Mouse (Mus musculus) heart, adult 2 months (tissue): ENCODE measurements around the gene Cggbp1.

Experiments
- CTCF ChIP-seq: fragments of 200-600 bp; IDR thresholded peaks from 2 replicates; pipeline ENCODE4 v1.8.1; 2022; ENCODE audit warnings: antibody characterized with exemption, mild to moderate bottlenecking, moderate library complexity
- POLR2A ChIP-seq: fragments of 200-500 bp; IDR thresholded peaks from 2 replicates; pipeline ENCODE4 v1.6.1; 2011; ENCODE audit warnings: mild to moderate bottlenecking, low read depth, low read length, control low read depth; ENCODE audit not compliant: insufficient read depth

DNA sequence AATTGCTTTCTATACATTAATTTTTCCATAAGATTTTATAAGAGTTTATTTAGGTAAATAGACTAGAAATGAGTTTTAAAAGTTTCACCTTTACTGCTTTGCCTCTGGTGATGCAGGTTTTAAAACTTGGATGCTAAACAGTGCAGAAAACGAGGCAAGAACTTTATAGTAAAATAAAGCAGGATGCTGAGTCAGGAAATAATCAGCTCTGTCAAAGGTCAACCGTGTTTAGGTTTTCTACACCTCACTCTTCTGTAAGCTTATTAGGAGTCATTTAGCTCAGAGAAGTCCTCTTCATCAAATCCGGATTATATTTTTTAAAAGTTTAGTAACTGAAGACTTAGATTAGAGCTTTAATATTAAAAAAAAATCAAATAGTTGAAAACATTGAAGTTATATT lies 5.2 kb downstream of the Cggbp1 start:
- TF ChIP-seq CTCF (no peak), POLR2A (no peak)
